Mouse (Mus musculus): ENCODE data around the gene Exoc6b. TPM values are rescaled to one million over a fixed set of nuclear protein-coding genes. Genes with fewer than 3 reads are reported as not detected.

Gene Exoc6b
- polyA plus RNA-seq, 1 experiment from 2014 or later, result 29.9 TPM

GRCm38 (mm10) chr6:84588895-84589652 lies 480.2 kb downstream of the Exoc6b start:
- H3K4me2 ChIP-seq (ENCODE audit: low read depth, low read length), result peak overlapping the region; percentile 91
- peak overlapping the region; percentile 91 for H3K27ac ChIP-seq (replicated peaks; ENCODE audit: low read depth, low read length)
- H3K4me3 ChIP-seq (ENCODE audit: low read depth, low read length), result peak overlapping the region; percentile 63
- 0% methylated on average over 21 of the region's 54 CpGs for WGBS
- no peaks in the 10 kb centered on the region for H3K9me3 ChIP-seq (ENCODE audit: control insufficient read depth, low read length)
- ATAC-seq (ENCODE audit: low read depth) (peak; percentile 38), DNase-seq (ENCODE audit: low spot score) (peak; percentile 84)
- H3K27me3 ChIP-seq (replicated peaks; ENCODE audit: control insufficient read depth, insufficient read depth, low read length), result peaks cover 26% of the 10 kb centered on the region
- H3K36me3 ChIP-seq (ENCODE audit: control insufficient read depth, insufficient read depth, low read length), result no peaks in the 10 kb centered on the region
- H3K4me1 ChIP-seq (ENCODE audit: control insufficient read depth, insufficient read depth, low read length), result peaks cover 7% of the 10 kb centered on the region; the same call in 1 of the 2 replicates
- peak overlapping the region; percentile 80 for H3K9ac ChIP-seq (ENCODE audit: low read depth, low read length)

- Histone ChIP-seq H3K36me3 (ENCODE audit: control insufficient read depth, insufficient read depth, low read length) (no peaks in the 10 kb centered on the region), H3K27me3 (replicated peaks; ENCODE audit: control insufficient read depth, insufficient read depth, low read length) (peaks cover 30% of the 10 kb centered on the region), H3K4me1 (ENCODE audit: control insufficient read depth, insufficient read depth, low read length) (peaks cover 13% of the 10 kb centered on the region; the same call in 1 of the 2 replicates), H3K4me3 (ENCODE audit: low read depth, low read length) (peak overlapping the region; percentile 63), H3K9ac (ENCODE audit: low read depth, low read length) (peak overlapping the region; percentile 80), H3K27ac (replicated peaks; ENCODE audit: low read depth, low read length) (peak overlapping the region; percentile 91), H3K4me2 (ENCODE audit: low read depth, low read length) (peak overlapping the region; percentile 91), H3K9me3 (ENCODE audit: control insufficient read depth, low read length) (no peaks in the 10 kb centered on the region)
- no peak for ATAC-seq (ENCODE audit: low read depth)
- DNase-seq (ENCODE audit: low spot score), result no peak
- under 1% methylated on average over 39 of the region's 41 CpGs for WGBS
These were observed 481.0 kb downstream of the Exoc6b start for GRCm38 (mm10) chr6:84588221-84588894.

GRCm38 (mm10) chr6:84587471-84588101 lies 481.7 kb downstream of the Exoc6b start:
- H3K4me2 ChIP-seq (ENCODE audit: low read depth, low read length), result peak overlapping the region; percentile 91
- peak overlapping the region; percentile 80 for H3K9ac ChIP-seq (ENCODE audit: low read depth, low read length)
- DNase-seq (ENCODE audit: low spot score) (peak; percentile 53), ATAC-seq (ENCODE audit: low read depth) (no peak)
- H3K4me3 ChIP-seq (ENCODE audit: low read depth, low read length), result peak overlapping the region; percentile 63
- peaks cover 37% of the 10 kb centered on the region for H3K27me3 ChIP-seq (replicated peaks; ENCODE audit: control insufficient read depth, insufficient read depth, low read length)
- H3K4me1 ChIP-seq (ENCODE audit: control insufficient read depth, insufficient read depth, low read length), result peaks cover 21% of the 10 kb centered on the region
- WGBS, result under 1% methylated on average over 46 of the region's 51 CpGs
- no peaks in the 10 kb centered on the region for H3K9me3 ChIP-seq (ENCODE audit: control insufficient read depth, low read length)
- peak overlapping the region; percentile 91 for H3K27ac ChIP-seq (replicated peaks; ENCODE audit: low read depth, low read length)
- H3K36me3 ChIP-seq (ENCODE audit: control insufficient read depth, insufficient read depth, low read length), result peaks cover 2% of the 10 kb centered on the region; the same call in 1 of the 2 replicates

GRCm38 (mm10) chr6:84586551-84587200 lies 482.6 kb downstream of the Exoc6b start:
- Histone ChIP-seq H3K27me3 (replicated peaks; ENCODE audit: control insufficient read depth, insufficient read depth, low read length) (peaks cover 44% of the 10 kb centered on the region), H3K9ac (ENCODE audit: low read depth, low read length) (peak overlapping the region; percentile 80), H3K4me1 (ENCODE audit: control insufficient read depth, insufficient read depth, low read length) (peaks cover 29% of the 10 kb centered on the region), H3K36me3 (ENCODE audit: control insufficient read depth, insufficient read depth, low read length) (peaks cover 3% of the 10 kb centered on the region; the same call in 1 of the 2 replicates), H3K4me3 (ENCODE audit: low read depth, low read length) (peak overlapping the region; percentile 63), H3K9me3 (ENCODE audit: control insufficient read depth, low read length) (no peaks in the 10 kb centered on the region), H3K27ac (replicated peaks; ENCODE audit: low read depth, low read length) (peak overlapping the region; percentile 91), H3K4me2 (ENCODE audit: low read depth, low read length) (peak overlapping the region; percentile 91)
- DNase-seq (ENCODE audit: low spot score), result no peak
- under 1% methylated on average over 28 of the region's 28 CpGs for WGBS
- ATAC-seq (ENCODE audit: low read depth), result no peak

- no peaks in the 10 kb centered on the region for H3K9me3 ChIP-seq (ENCODE audit: control insufficient read depth, low read length)
- peaks cover 3% of the 10 kb centered on the region; the same call in 1 of the 2 replicates for H3K36me3 ChIP-seq (ENCODE audit: control insufficient read depth, insufficient read depth, low read length)
- H3K4me2 ChIP-seq (ENCODE audit: low read depth, low read length), result peak overlapping the region; percentile 91
- H3K27ac ChIP-seq (replicated peaks; ENCODE audit: low read depth, low read length), result peak overlapping the region; percentile 91
- ATAC-seq (ENCODE audit: low read depth) (no peak), DNase-seq (ENCODE audit: low spot score) (peak; percentile 60)
- under 1% methylated on average over 37 of the region's 37 CpGs for whole genome bisulfite sequencing
- H3K27me3 ChIP-seq (replicated peaks; ENCODE audit: control insufficient read depth, insufficient read depth, low read length), result peaks cover 44% of the 10 kb centered on the region
- peak overlapping the region; percentile 63 for H3K4me3 ChIP-seq (ENCODE audit: low read depth, low read length)
- H3K4me1 ChIP-seq (ENCODE audit: control insufficient read depth, insufficient read depth, low read length), result peaks cover 35% of the 10 kb centered on the region
- peak overlapping the region; percentile 80 for H3K9ac ChIP-seq (ENCODE audit: low read depth, low read length)
These were observed 483.5 kb downstream of the Exoc6b start for GRCm38 (mm10) chr6:84585686-84586300.

- H3K27ac ChIP-seq (replicated peaks; ENCODE audit: low read depth, low read length), result peak overlapping the region; percentile 91
- peaks cover 44% of the 10 kb centered on the region for H3K27me3 ChIP-seq (replicated peaks; ENCODE audit: control insufficient read depth, insufficient read depth, low read length)
- H3K9me3 ChIP-seq (ENCODE audit: control insufficient read depth, low read length), result no peaks in the 10 kb centered on the region
- peak; percentile 57 for DNase-seq (ENCODE audit: low spot score)
- peaks cover 35% of the 10 kb centered on the region for H3K4me1 ChIP-seq (ENCODE audit: control insufficient read depth, insufficient read depth, low read length)
- peak overlapping the region; percentile 63 for H3K4me3 ChIP-seq (ENCODE audit: low read depth, low read length)
- peaks cover 9% of the 10 kb centered on the region for H3K36me3 ChIP-seq (ENCODE audit: control insufficient read depth, insufficient read depth, low read length)
- H3K9ac ChIP-seq (ENCODE audit: low read depth, low read length), result peak overlapping the region; percentile 80
- WGBS, result under 1% methylated on average over 48 of the region's 66 CpGs
- ATAC-seq (ENCODE audit: low read depth), result peak; percentile 30; the same call in 1 of the 2 replicates
- peak overlapping the region; percentile 91 for H3K4me2 ChIP-seq (ENCODE audit: low read depth, low read length)
These were observed 484.3 kb downstream of the Exoc6b start for GRCm38 (mm10) chr6:84584783-84585685.

Data from embryonic facial prominence, embryonic 14.5 days (tissue).